Mouse (Mus musculus) kidney, adult 2 months (tissue): ENCODE results near the gene Cngb1. TPM values are rescaled to one million over a fixed set of nuclear protein-coding genes. Genes with fewer than 3 reads are reported as not detected.

Experiments
- DNase-seq: peaks from one replicate; pipeline ENCODE4 v3.0.0; 2021
- H3K27ac ChIP-seq: fragments of 200-500 bp; 2 replicates; pipeline ENCODE4 v1.5.1; 2012; ENCODE audit warnings: low read depth, low read length, control low read depth, inconsistent platforms; ENCODE audit not compliant: insufficient read depth
- H3K27me3 ChIP-seq: fragments of 200-500 bp; replicated peaks from 2 replicates; pipeline ENCODE4 v1.6.1; 2012; ENCODE audit warnings: mild to moderate bottlenecking, moderate library complexity, low read length, inconsistent platforms; ENCODE audit not compliant: control insufficient read depth, insufficient read depth
- H3K36me3 ChIP-seq: fragments of 200-500 bp; 2 replicates; pipeline ENCODE4 v1.6.1; 2012; ENCODE audit warnings: mild to moderate bottlenecking, moderate library complexity, low read length, inconsistent platforms; ENCODE audit not compliant: control insufficient read depth, insufficient read depth
- H3K4me1 ChIP-seq: fragments of 200-500 bp; 2 replicates; pipeline ENCODE4 v1.6.1; 2011; ENCODE audit warnings: low read length; ENCODE audit not compliant: control insufficient read depth, insufficient read depth
- H3K4me3 ChIP-seq: fragments of 200-500 bp; 2 replicates; pipeline ENCODE4 v1.5.1; 2011; ENCODE audit warnings: mild to moderate bottlenecking, low read depth, low read length, control low read depth; ENCODE audit not compliant: insufficient read depth
- CTCF ChIP-seq: fragments of 200-500 bp; conservative IDR thresholded peaks from 2 replicates; pipeline ENCODE4 v1.5.1; 2011; ENCODE audit warnings: low read depth, mild to moderate bottlenecking, control low read depth, low read length, moderate library complexity, mixed read lengths; ENCODE audit not compliant: insufficient read depth, insufficient read length
- POLR2A ChIP-seq: fragments of 200-500 bp; IDR thresholded peaks from one replicate; pipeline ENCODE4 v1.6.1; 2011; ENCODE audit warnings: low read depth, low read length, control low read depth
- WGBS: fragments of 180-500 bp; shearing (Covaris S2); methylation state at CpG from one replicate; pipeline ENCODE4 v1.1.7; 2018; 5-methylcytosine and 5-hydroxymethylcytosine counted together
- polyA plus RNA-seq: library from polyadenylated mRNA; depleted of rRNA; stranded (reverse); fragments of >200 nt; gene quantifications from 2 replicates; pipeline ENCODE4 v1.2.3, GENCODE M21; 2012

Cngb1 gene
- polyA plus RNA-seq, 1 experiment = 0.38 TPM

GRCm38 (mm10) chr8:95209924-95210323 lies 96.5 kb downstream of the Cngb1 start:
- H3K36me3 ChIP-seq = no peaks in the 10 kb centered on the region
- no peaks in the 10 kb centered on the region for H3K4me1 ChIP-seq
- H3K27me3 ChIP-seq = no peaks in the 10 kb centered on the region
- DNase-seq = peak; percentile 33
- H3K27ac ChIP-seq = no peak overlapping the region
- 19% methylated on average over 11 of the region's 11 CpGs for WGBS
- H3K4me3 ChIP-seq = no peak overlapping the region
- TF ChIP-seq CTCF (no peak), POLR2A (no peak)

- H3K4me1 ChIP-seq = peaks cover 4% of the 10 kb centered on the region; the same call in 1 of the 2 replicates
- no peak overlapping the region for H3K4me3 ChIP-seq
- H3K27ac ChIP-seq = no peak overlapping the region
- DNase-seq = no peak
- no peaks in the 10 kb centered on the region for H3K27me3 ChIP-seq
- H3K36me3 ChIP-seq = no peaks in the 10 kb centered on the region
- no peak for TF ChIP-seq CTCF
- no peak for TF ChIP-seq POLR2A
- 51% methylated on average over 8 of the region's 8 CpGs for WGBS
These were observed 100.4 kb downstream of the Cngb1 start for GRCm38 (mm10) chr8:95205946-95206345.

- peak; percentile 96 for TF ChIP-seq CTCF
- no peak for TF ChIP-seq POLR2A
- H3K4me1 ChIP-seq = peaks cover 7% of the 10 kb centered on the region; the same call in 1 of the 2 replicates
- 18% methylated on average over 10 of the region's 10 CpGs for WGBS
- no peaks in the 10 kb centered on the region for H3K36me3 ChIP-seq
- DNase-seq = peak; percentile 77
- H3K27me3 ChIP-seq = no peaks in the 10 kb centered on the region
- no peak overlapping the region for H3K4me3 ChIP-seq
- no peak overlapping the region for H3K27ac ChIP-seq
These were observed 102.4 kb downstream of the Cngb1 start for GRCm38 (mm10) chr8:95204039-95204380.

GRCm38 (mm10) chr8:95203326-95204038 lies 102.9 kb downstream of the Cngb1 start:
- Histone ChIP-seq H3K27ac (no peak overlapping the region), H3K27me3 (no peaks in the 10 kb centered on the region), H3K4me3 (no peak overlapping the region), H3K36me3 (no peaks in the 10 kb centered on the region), H3K4me1 (peaks cover 7% of the 10 kb centered on the region; the same call in 1 of the 2 replicates)
- no peak for TF ChIP-seq POLR2A
- no peak for TF ChIP-seq CTCF
- no peak for DNase-seq
- 49% methylated on average over 9 of the region's 9 CpGs for WGBS

GRCm38 (mm10) chr8:95202649-95203275 lies 103.6 kb downstream of the Cngb1 start, which contains the start of gene Kifc3:
Gene Kifc3, minus strand, starts transcription at chr8:95202812.
- Histone ChIP-seq H3K27ac (peak within 1 kb of the TSS; percentile 79), H3K27me3 (no peaks in the 10 kb centered on the region), H3K4me3 (peak within 1 kb of the TSS; percentile 44), H3K36me3 (no peaks in the 10 kb centered on the region), H3K4me1 (peaks cover 7% of the 10 kb centered on the region; the same call in 1 of the 2 replicates)
- DNase-seq = peak; percentile 92
- TF ChIP-seq CTCF (no peak), POLR2A (no peak)
- WGBS = 35% methylated on average over 14 of the region's 14 CpGs

- H3K4me1 ChIP-seq = peaks cover 7% of the 10 kb centered on the region; the same call in 1 of the 2 replicates
- no peaks in the 10 kb centered on the region for H3K27me3 ChIP-seq
- no peaks in the 10 kb centered on the region for H3K36me3 ChIP-seq
- H3K4me3 ChIP-seq = peak overlapping the region; percentile 44
- peak overlapping the region; percentile 79 for H3K27ac ChIP-seq
- DNase-seq = peak; percentile 63
- WGBS = 48% methylated on average over 8 of the region's 8 CpGs
- TF ChIP-seq CTCF (no peak), POLR2A (no peak)
These were observed 104.3 kb downstream of the Cngb1 start for GRCm38 (mm10) chr8:95202056-95202570.

- H3K4me3 ChIP-seq = peak overlapping the region; percentile 44
These were observed 104.9 kb downstream of the Cngb1 start for GRCm38 (mm10) chr8:95201491-95201890.

More at GRCm38 (mm10) chr8:95201491-95201890, 104.9 kb downstream of the Cngb1 start:
- Histone ChIP-seq H3K4me1 (peaks cover 7% of the 10 kb centered on the region; the same call in 1 of the 2 replicates), H3K36me3 (no peaks in the 10 kb centered on the region), H3K27ac (peak overlapping the region; percentile 79; the same call in 1 of the 2 replicates), H3K27me3 (no peaks in the 10 kb centered on the region)
- DNase-seq = no peak
- 50% methylated on average over 7 of the region's 7 CpGs for WGBS
- TF ChIP-seq CTCF (no peak), POLR2A (no peak)
